Mouse (Mus musculus): Measurements from ENCODE around the gene Cxcl9.
"Not testable (repeated sequence)": the region's sequence is repeated elsewhere in the genome, so short reads cannot be mapped to it uniquely, and the experiment has no call there.

Cxcl9 gene

GRCm38 (mm10) chr5:92327929-92328328, at the start of gene Cxcl9:
TSS of gene Cxcl9 (minus strand) at chr5:92328079.
- no peak for DNase-seq

GRCm38 (mm10) chr5:92376795-92377405, 49.0 kb upstream of the Cxcl9 start:
- DNase-seq, result no peak

- DNase-seq, result no peak
These were observed 47.5 kb upstream of the Cxcl9 start for GRCm38 (mm10) chr5:92375368-92375767.

- DNase-seq, result no peak
These were observed 46.9 kb upstream of the Cxcl9 start for GRCm38 (mm10) chr5:92374721-92375142.

- no peak for DNase-seq
These were observed 44.7 kb upstream of the Cxcl9 start for GRCm38 (mm10) chr5:92372605-92373004.

GRCm38 (mm10) chr5:92371361-92371976, 43.6 kb upstream of the Cxcl9 start:
- DNase-seq, result no peak

GRCm38 (mm10) chr5:92370891-92371290, 43.0 kb upstream of the Cxcl9 start:
- DNase-seq, result no peak

GRCm38 (mm10) chr5:92370392-92370791, 42.5 kb upstream of the Cxcl9 start:
- DNase-seq, result no peak

- peak; percentile 43 for DNase-seq
These were observed 41.5 kb upstream of the Cxcl9 start for GRCm38 (mm10) chr5:92369151-92369994.

GRCm38 (mm10) chr5:92368392-92368791, 40.5 kb upstream of the Cxcl9 start:
- no peak for DNase-seq

- DNase-seq, result no peak
These were observed 38.7 kb upstream of the Cxcl9 start for GRCm38 (mm10) chr5:92366565-92366964.

GRCm38 (mm10) chr5:92365146-92365705, 37.3 kb upstream of the Cxcl9 start:
- DNase-seq, result no peak

GRCm38 (mm10) chr5:92364011-92364410, 36.1 kb upstream of the Cxcl9 start:
- DNase-seq, result no peak

- no peak for DNase-seq
These were observed 35.3 kb upstream of the Cxcl9 start for GRCm38 (mm10) chr5:92363179-92363578.

GRCm38 (mm10) chr5:92358767-92359455, 31.0 kb upstream of the Cxcl9 start:
- DNase-seq, result no peak

GRCm38 (mm10) chr5:92358033-92358432, 30.2 kb upstream of the Cxcl9 start:
- DNase-seq, result no peak

- no peak for DNase-seq
These were observed 25.6 kb upstream of the Cxcl9 start for GRCm38 (mm10) chr5:92353517-92353916.

GRCm38 (mm10) chr5:92352716-92353115, 24.8 kb upstream of the Cxcl9 start:
- not testable (repeated sequence) for DNase-seq

- DNase-seq, result no peak
These were observed 21.9 kb upstream of the Cxcl9 start for GRCm38 (mm10) chr5:92349731-92350130.

GRCm38 (mm10) chr5:92348794-92349413, 21.0 kb upstream of the Cxcl9 start, which contains the start of gene Cxcl10:
TSS of gene Cxcl10 (minus strand) at chr5:92348889.
- DNase-seq, result peak; percentile 22

- no peak for DNase-seq
These were observed 17.1 kb upstream of the Cxcl9 start for GRCm38 (mm10) chr5:92345006-92345405.

GRCm38 (mm10) chr5:92340606-92341005, 12.7 kb upstream of the Cxcl9 start:
- no peak for DNase-seq
